Mouse (Mus musculus) spleen, adult 2 months (tissue): ENCODE results near the gene Ccnl2. TPM values are rescaled to one million over a fixed set of nuclear protein-coding genes. Genes with fewer than 3 reads are reported as not detected.

ENCODE experiments used
- DNase-seq, 2 experiments: peaks; one replicate each; pipeline versions ENCODE4 v3.0.0 to v3.0.0-alpha.2; 2012 to 2021; ENCODE audit warnings: low spot score in 2 of 2, low read depth in 1 of 2
- H3K27ac ChIP-seq: fragments of 200-500 bp; 2 replicates; pipeline ENCODE4 v1.5.1; 2012; ENCODE audit warnings: low read length, inconsistent platforms; ENCODE audit not compliant: insufficient read depth
- H3K27me3 ChIP-seq: fragments of 200-500 bp; 2 replicates; pipeline ENCODE4 v1.6.1; 2012; ENCODE audit warnings: mild to moderate bottlenecking, moderate library complexity, low read length, inconsistent platforms; ENCODE audit not compliant: control insufficient read depth, insufficient read depth
- H3K36me3 ChIP-seq: fragments of 200-500 bp; 2 replicates; pipeline ENCODE4 v1.6.1; 2012; ENCODE audit warnings: mild to moderate bottlenecking, low read length, inconsistent platforms; ENCODE audit not compliant: control insufficient read depth, insufficient read depth
- H3K4me1 ChIP-seq: fragments of 200-500 bp; 2 replicates; pipeline ENCODE4 v1.6.1; 2011; ENCODE audit warnings: inconsistent platforms; ENCODE audit not compliant: control insufficient read depth, insufficient read depth, insufficient read length
- H3K4me3 ChIP-seq: fragments of 200-500 bp; 2 replicates; pipeline ENCODE4 v1.5.1; 2011; ENCODE audit warnings: mild to moderate bottlenecking, inconsistent platforms; ENCODE audit not compliant: insufficient read depth, insufficient read length; ENCODE audit errors: extremely low read depth
- CTCF ChIP-seq: fragments of 200-500 bp; IDR thresholded peaks from 2 replicates; pipeline ENCODE4 v1.5.1; 2011; ENCODE audit warnings: mild to moderate bottlenecking, inconsistent platforms; ENCODE audit not compliant: insufficient read depth, insufficient read length, insufficient replicate concordance; ENCODE audit errors: extremely low read depth
- POLR2A ChIP-seq: fragments of 200-500 bp; IDR thresholded peaks from 2 replicates; pipeline ENCODE4 v1.6.1; 2011; ENCODE audit warnings: low read depth, low read length, inconsistent platforms
- WGBS: fragments of 180-500 bp; shearing (Covaris S2); methylation state at CpG from one replicate; pipeline ENCODE4 v1.1.7; 2018; 5-methylcytosine and 5-hydroxymethylcytosine counted together
- polyA plus RNA-seq: library from polyadenylated mRNA; depleted of rRNA; stranded (reverse); fragments of >200 nt; gene quantifications from 2 replicates; pipeline ENCODE4 v1.2.3, GENCODE M21; 2012

The Ccnl2 gene
- polyA plus RNA-seq, 1 experiment, result 56.2 TPM

- no peak for DNase-seq
- Histone ChIP-seq H3K27me3 (no peaks in the 10 kb centered on the region), H3K4me3 (peak overlapping the region; percentile 10; the same call in 1 of the 2 replicates), H3K27ac (no peak overlapping the region), H3K4me1 (peaks cover 17% of the 10 kb centered on the region), H3K36me3 (no peaks in the 10 kb centered on the region)
- WGBS, result 54% methylated on average over 5 of the region's 5 CpGs
- TF ChIP-seq CTCF (no peak), POLR2A (no peak)
Measured at GRCm38 (mm10) chr4:155773335-155774078, 38.8 kb upstream of the Ccnl2 start.

GRCm38 (mm10) chr4:155774280-155774754 lies 38.0 kb upstream of the Ccnl2 start, which contains the start of gene Vwa1:
Gene Vwa1, minus strand, starts transcription at chr4:155774698.
- Histone ChIP-seq H3K4me1 (peaks cover 17% of the 10 kb centered on the region), H3K36me3 (no peaks in the 10 kb centered on the region), H3K27ac (peak within 1 kb of the TSS; percentile 45), H3K4me3 (peak within 1 kb of the TSS; percentile 28; the same call in 1 of the 2 replicates), H3K27me3 (no peaks in the 10 kb centered on the region)
- TF ChIP-seq CTCF, result no peak
- TF ChIP-seq POLR2A, result peak; percentile 1; the same call in 1 of the 2 replicates
- WGBS, result 1% methylated on average over 35 of the region's 35 CpGs
- DNase-seq, result peak; percentile 25 to 81

- peaks cover 17% of the 10 kb centered on the region for H3K4me1 ChIP-seq
- H3K27me3 ChIP-seq, result no peaks in the 10 kb centered on the region
- peak overlapping the region; percentile 45 for H3K27ac ChIP-seq
- DNase-seq, result peak in 1 of 2 experiments; percentile 38
- TF ChIP-seq CTCF, result no peak
- TF ChIP-seq POLR2A, result no peak
- H3K36me3 ChIP-seq, result no peaks in the 10 kb centered on the region
- WGBS, result 24% methylated on average over 9 of the region's 9 CpGs
- no peak overlapping the region for H3K4me3 ChIP-seq
Measured at GRCm38 (mm10) chr4:155774971-155775740, 37.1 kb upstream of the Ccnl2 start.

- WGBS, result 80% methylated on average over 3 of the region's 3 CpGs
- H3K4me3 ChIP-seq, result no peak overlapping the region
- TF ChIP-seq POLR2A (no peak), CTCF (no peak)
- no peaks in the 10 kb centered on the region for H3K27me3 ChIP-seq
- peaks cover 13% of the 10 kb centered on the region for H3K4me1 ChIP-seq
- H3K36me3 ChIP-seq, result no peaks in the 10 kb centered on the region
- no peak for DNase-seq
- peak overlapping the region; percentile 9 for H3K27ac ChIP-seq
Measured at GRCm38 (mm10) chr4:155775855-155776254, 36.4 kb upstream of the Ccnl2 start.

GRCm38 (mm10) chr4:155776704-155777335 lies 35.5 kb upstream of the Ccnl2 start:
- TF ChIP-seq POLR2A, result no peak
- TF ChIP-seq CTCF, result no peak
- peak overlapping the region; percentile 31 for H3K27ac ChIP-seq
- H3K4me1 ChIP-seq, result peaks cover 13% of the 10 kb centered on the region
- H3K36me3 ChIP-seq, result no peaks in the 10 kb centered on the region
- H3K27me3 ChIP-seq, result no peaks in the 10 kb centered on the region
- DNase-seq, result no peak
- no peak overlapping the region for H3K4me3 ChIP-seq
- WGBS, result 42% methylated on average over 2 of the region's 2 CpGs

GRCm38 (mm10) chr4:155777816-155778215 lies 34.5 kb upstream of the Ccnl2 start:
- Histone ChIP-seq H3K27me3 (no peaks in the 10 kb centered on the region), H3K4me1 (peaks cover 13% of the 10 kb centered on the region), H3K36me3 (no peaks in the 10 kb centered on the region), H3K4me3 (no peak overlapping the region), H3K27ac (no peak overlapping the region)
- TF ChIP-seq POLR2A, result no peak
- TF ChIP-seq CTCF, result no peak
- DNase-seq, result no peak
- 89% methylated on average over 2 of the region's 2 CpGs for WGBS
